Mouse (Mus musculus): ENCODE data around the gene 7530416G11Rik. TPM values are rescaled to one million over a fixed set of nuclear protein-coding genes. Genes with fewer than 3 reads are reported as not detected.

Gene 7530416G11Rik
- polyA plus RNA-seq, 1 experiment: not detected

GRCm38 (mm10) chr15:85497548-85497947, 5.5 kb downstream of the 7530416G11Rik start:
- TF ChIP-seq TAL1 (IDR thresholded peaks at IDR 0.05; ENCODE audit: low read length): no peak
- TF ChIP-seq GATA1 (IDR thresholded peaks at IDR 0.05; ENCODE audit: low read length): no peak

GRCm38 (mm10) chr15:85494163-85494621, 8.8 kb downstream of the 7530416G11Rik start:
- H3K4me1 ChIP-seq (ENCODE audit: control insufficient read depth): no peaks in the 10 kb centered on the region
- no peak overlapping the region for H3K4me3 ChIP-seq (replicated peaks)
- TF ChIP-seq GATA1 (IDR thresholded peaks at IDR 0.05; ENCODE audit: low read length) (no peak), TAL1 (IDR thresholded peaks at IDR 0.05; ENCODE audit: low read length) (no peak)
- no peaks in the 10 kb centered on the region for H3K36me3 ChIP-seq (ENCODE audit: control insufficient read depth)
- peaks cover 17% of the 10 kb centered on the region; the same call in 1 of the 2 replicates for H3K27me3 ChIP-seq (ENCODE audit: control insufficient read depth)
- H3K9me3 ChIP-seq (ENCODE audit: control insufficient read depth, low read length): no peaks in the 10 kb centered on the region

More at GRCm38 (mm10) chr15:85497548-85497947, 5.5 kb downstream of the 7530416G11Rik start:
- Histone ChIP-seq H3K4me1 (ENCODE audit: control insufficient read depth) (no peaks in the 10 kb centered on the region), H3K9me3 (ENCODE audit: control insufficient read depth, low read length) (no peaks in the 10 kb centered on the region), H3K36me3 (ENCODE audit: control insufficient read depth) (no peaks in the 10 kb centered on the region), H3K27me3 (ENCODE audit: control insufficient read depth) (peaks cover 17% of the 10 kb centered on the region; the same call in 1 of the 2 replicates), H3K4me3 (replicated peaks) (no peak overlapping the region)

DNA sequence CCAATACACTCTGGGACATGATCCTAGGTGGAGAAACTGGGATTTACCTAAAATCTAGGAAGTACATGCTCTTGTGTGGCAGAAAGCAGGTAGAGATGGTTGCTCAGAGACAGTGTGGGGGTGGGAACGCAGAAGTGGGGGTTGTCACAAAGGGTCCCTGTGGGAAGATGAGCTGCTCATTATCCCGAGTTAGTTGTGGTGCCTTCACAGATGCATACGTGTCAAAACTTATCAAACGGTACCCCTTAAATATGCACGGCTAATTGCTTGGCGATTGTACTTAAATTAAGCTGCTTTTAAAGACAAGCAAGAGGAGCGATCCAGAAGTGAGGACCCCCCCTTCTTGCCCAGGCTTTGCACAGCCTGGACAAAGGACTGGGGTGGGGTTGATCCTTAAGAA, 13.3 kb downstream of the 7530416G11Rik start:
- H3K4me1 ChIP-seq (ENCODE audit: control insufficient read depth): no peaks in the 10 kb centered on the region
- H3K36me3 ChIP-seq (ENCODE audit: control insufficient read depth): no peaks in the 10 kb centered on the region
- H3K9me3 ChIP-seq (ENCODE audit: control insufficient read depth, low read length): no peaks in the 10 kb centered on the region
- no peak overlapping the region for H3K4me3 ChIP-seq (replicated peaks)
- peaks cover 9% of the 10 kb centered on the region; the same call in 1 of the 2 replicates for H3K27me3 ChIP-seq (ENCODE audit: control insufficient read depth)
- TF ChIP-seq TAL1 (IDR thresholded peaks at IDR 0.05; ENCODE audit: low read length) (no peak), GATA1 (IDR thresholded peaks at IDR 0.05; ENCODE audit: low read length) (no peak)

- Histone ChIP-seq H3K4me1 (ENCODE audit: control insufficient read depth) (no peaks in the 10 kb centered on the region), H3K27me3 (ENCODE audit: control insufficient read depth) (peaks cover 4% of the 10 kb centered on the region; the same call in 1 of the 2 replicates), H3K36me3 (ENCODE audit: control insufficient read depth) (no peaks in the 10 kb centered on the region), H3K4me3 (replicated peaks) (no peak overlapping the region), H3K9me3 (ENCODE audit: control insufficient read depth, low read length) (no peaks in the 10 kb centered on the region)
- TF ChIP-seq TAL1 (IDR thresholded peaks at IDR 0.05; ENCODE audit: low read length) (no peak), GATA1 (IDR thresholded peaks at IDR 0.05; ENCODE audit: low read length) (no peak)
Measured at GRCm38 (mm10) chr15:85488900-85489299, 14.1 kb downstream of the 7530416G11Rik start.

GRCm38 (mm10) chr15:85480630-85481029, 22.4 kb downstream of the 7530416G11Rik start:
- Histone ChIP-seq H3K9me3 (ENCODE audit: control insufficient read depth, low read length) (no peaks in the 10 kb centered on the region), H3K4me3 (replicated peaks) (no peak overlapping the region), H3K27me3 (ENCODE audit: control insufficient read depth) (peaks cover 3% of the 10 kb centered on the region; the same call in 1 of the 2 replicates), H3K36me3 (ENCODE audit: control insufficient read depth) (no peaks in the 10 kb centered on the region), H3K4me1 (ENCODE audit: control insufficient read depth) (no peaks in the 10 kb centered on the region)
- TF ChIP-seq TAL1 (IDR thresholded peaks at IDR 0.05; ENCODE audit: low read length): no peak

DNA sequence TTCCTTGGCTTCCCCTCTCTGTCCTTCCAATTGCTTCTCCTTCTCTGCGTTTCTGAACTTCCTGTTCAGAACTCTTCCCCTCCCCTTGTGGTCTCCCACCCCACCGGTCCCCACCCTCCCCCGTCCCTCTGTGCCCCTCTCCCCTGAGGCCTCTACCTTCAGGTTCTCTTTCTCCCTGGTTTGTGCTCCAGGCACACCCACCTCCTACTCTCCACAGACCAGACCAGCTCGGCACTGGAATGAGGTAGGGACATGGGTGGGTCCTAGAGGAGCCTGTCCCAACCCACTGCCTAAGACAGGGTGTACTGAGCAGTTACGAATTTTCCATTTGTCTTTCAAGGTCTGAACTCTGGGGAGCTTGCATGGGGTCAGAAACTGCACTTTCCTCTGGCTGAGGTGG, 23.1 kb downstream of the 7530416G11Rik start:
- TF ChIP-seq GATA1 (IDR thresholded peaks at IDR 0.05; ENCODE audit: low read length) (no peak), TAL1 (IDR thresholded peaks at IDR 0.05; ENCODE audit: low read length) (no peak)
- Histone ChIP-seq H3K27me3 (ENCODE audit: control insufficient read depth) (peaks cover 3% of the 10 kb centered on the region; the same call in 1 of the 2 replicates), H3K4me1 (ENCODE audit: control insufficient read depth) (no peaks in the 10 kb centered on the region), H3K9me3 (ENCODE audit: control insufficient read depth, low read length) (no peaks in the 10 kb centered on the region), H3K36me3 (ENCODE audit: control insufficient read depth) (no peaks in the 10 kb centered on the region), H3K4me3 (replicated peaks) (no peak overlapping the region)

- peaks cover 3% of the 10 kb centered on the region; the same call in 1 of the 2 replicates for H3K27me3 ChIP-seq (ENCODE audit: control insufficient read depth)
- no peak for TF ChIP-seq GATA1 (IDR thresholded peaks at IDR 0.05; ENCODE audit: low read length)
- TF ChIP-seq TAL1 (IDR thresholded peaks at IDR 0.05; ENCODE audit: low read length): no peak
- no peaks in the 10 kb centered on the region for H3K4me1 ChIP-seq (ENCODE audit: control insufficient read depth)
- H3K4me3 ChIP-seq (replicated peaks): no peak overlapping the region
- no peaks in the 10 kb centered on the region for H3K9me3 ChIP-seq (ENCODE audit: control insufficient read depth, low read length)
- H3K36me3 ChIP-seq (ENCODE audit: control insufficient read depth): no peaks in the 10 kb centered on the region
Measured at GRCm38 (mm10) chr15:85479365-85479764, 23.7 kb downstream of the 7530416G11Rik start.

- no peaks in the 10 kb centered on the region for H3K9me3 ChIP-seq (ENCODE audit: control insufficient read depth, low read length)
- TF ChIP-seq GATA1 (IDR thresholded peaks at IDR 0.05; ENCODE audit: low read length) (no peak), TAL1 (IDR thresholded peaks at IDR 0.05; ENCODE audit: low read length) (no peak)
- H3K4me3 ChIP-seq (replicated peaks): no peak overlapping the region
- no peaks in the 10 kb centered on the region for H3K4me1 ChIP-seq (ENCODE audit: control insufficient read depth)
- no peaks in the 10 kb centered on the region for H3K36me3 ChIP-seq (ENCODE audit: control insufficient read depth)
- peaks cover 3% of the 10 kb centered on the region; the same call in 1 of the 2 replicates for H3K27me3 ChIP-seq (ENCODE audit: control insufficient read depth)
Measured at GRCm38 (mm10) chr15:85477584-85477983, 25.4 kb downstream of the 7530416G11Rik start.

GRCm38 (mm10) chr15:85474697-85475096, 28.3 kb downstream of the 7530416G11Rik start:
- no peaks in the 10 kb centered on the region for H3K9me3 ChIP-seq (ENCODE audit: control insufficient read depth, low read length)
- H3K4me3 ChIP-seq (replicated peaks): no peak overlapping the region
- H3K36me3 ChIP-seq (ENCODE audit: control insufficient read depth): no peaks in the 10 kb centered on the region
- no peaks in the 10 kb centered on the region for H3K4me1 ChIP-seq (ENCODE audit: control insufficient read depth)
- TF ChIP-seq GATA1 (IDR thresholded peaks at IDR 0.05; ENCODE audit: low read length) (no peak), TAL1 (IDR thresholded peaks at IDR 0.05; ENCODE audit: low read length) (no peak)
- H3K27me3 ChIP-seq (ENCODE audit: control insufficient read depth): no peaks in the 10 kb centered on the region

- Histone ChIP-seq H3K4me3 (replicated peaks) (no peak overlapping the region), H3K4me1 (ENCODE audit: control insufficient read depth) (no peaks in the 10 kb centered on the region), H3K9me3 (ENCODE audit: control insufficient read depth, low read length) (no peaks in the 10 kb centered on the region), H3K27me3 (ENCODE audit: control insufficient read depth) (no peaks in the 10 kb centered on the region), H3K36me3 (ENCODE audit: control insufficient read depth) (no peaks in the 10 kb centered on the region; the same call in 1 of the 2 replicates)
- TF ChIP-seq TAL1 (IDR thresholded peaks at IDR 0.05; ENCODE audit: low read length): no peak
- no peak for TF ChIP-seq GATA1 (IDR thresholded peaks at IDR 0.05; ENCODE audit: low read length)
Measured at GRCm38 (mm10) chr15:85469401-85469800, 33.6 kb downstream of the 7530416G11Rik start.
